ENCODE assay signal across 26 mouse cellular contexts in genomic region chr2:24733157-24733556, GRCm38 (mm10). TPM values are rescaled to one million over a fixed set of nuclear protein-coding genes. Genes with fewer than 3 reads are reported as not detected.
DNase-seq lines count a peak whose midpoint lies in the region; ATAC-seq and TF ChIP-seq lines count a peak whose summit lies in the region.
"Had no signal": no experiment of that assay in that cellular context is flagged by ENCODE, and none has a peak within 500 bp of the region (broad histone marks: within the 10 kb centered on the region; RNA-seq: fewer than 3 reads in every experiment).

No protein-coding gene starts in this region.

- no peak for TF ChIP-seq EP300 in stomach, postnatal 0 days (optimal IDR thresholded peaks at IDR 0.05)

- H3K27me3 ChIP-seq in intestine, embryonic 14.5 days (replicated peaks; ENCODE audit: control insufficient read depth, insufficient read depth, low read length), result no peaks in the 10 kb centered on the region
- H3K27me3 ChIP-seq in intestine, postnatal 0 days (replicated peaks; ENCODE audit: control insufficient read depth, insufficient read depth, low read length), result no peaks in the 10 kb centered on the region
- H3K27me3 ChIP-seq in stomach, postnatal 0 days (ENCODE audit: control insufficient read depth, insufficient read depth, low read length), result no peaks in the 10 kb centered on the region
- H3K27me3 ChIP-seq: embryonic facial prominence, embryonic 15.5 days; heart, embryonic 15.5 days; hindbrain, embryonic 15.5 days; intestine, embryonic 15.5 days had no signal

- no peak for TF ChIP-seq CTCF in intestine, postnatal 0 days (IDR thresholded peaks at IDR 0.05; ENCODE audit: low read depth)
- no peak for TF ChIP-seq CTCF in stomach, postnatal 0 days (IDR thresholded peaks at IDR 0.05; ENCODE audit: low read depth)

- no peaks in the 10 kb centered on the region for H3K9me3 ChIP-seq in intestine, embryonic 14.5 days (ENCODE audit: control insufficient read depth, low read length)
- no peaks in the 10 kb centered on the region for H3K9me3 ChIP-seq in intestine, postnatal 0 days (ENCODE audit: control insufficient read depth)
- no peaks in the 10 kb centered on the region for H3K9me3 ChIP-seq in stomach, postnatal 0 days (ENCODE audit: control insufficient read depth, low read length)
- H3K9me3 ChIP-seq: embryonic facial prominence, embryonic 15.5 days; forebrain, embryonic 10.5 days; heart, embryonic 10.5 days; heart, embryonic 15.5 days; hindbrain, embryonic 10.5 days; hindbrain, embryonic 15.5 days; intestine, embryonic 15.5 days had no signal

- no peaks in the 10 kb centered on the region for H3K36me3 ChIP-seq in intestine, embryonic 14.5 days (ENCODE audit: control insufficient read depth, insufficient read depth, low read length)
- H3K36me3 ChIP-seq in intestine, postnatal 0 days (ENCODE audit: control insufficient read depth, insufficient read depth), result no peaks in the 10 kb centered on the region
- no peaks in the 10 kb centered on the region for H3K36me3 ChIP-seq in stomach, postnatal 0 days (ENCODE audit: control insufficient read depth, insufficient read depth, low read length)
- H3K36me3 ChIP-seq: embryonic facial prominence, embryonic 15.5 days; forebrain, embryonic 10.5 days; heart, embryonic 10.5 days; heart, embryonic 15.5 days; intestine, embryonic 15.5 days had no signal

- whole genome bisulfite sequencing in intestine, embryonic 14.5 days, result 62% methylated on average over 4 of the region's 4 CpGs
- WGBS in intestine, postnatal 0 days, result 33% methylated on average over 4 of the region's 4 CpGs
- WGBS in stomach, postnatal 0 days, result 48% methylated on average over 4 of the region's 4 CpGs

- no peak overlapping the region for H3K9ac ChIP-seq in intestine, embryonic 14.5 days (ENCODE audit: low read length)
- H3K9ac ChIP-seq in intestine, postnatal 0 days (ENCODE audit: low read depth, low read length), result no peak overlapping the region
- no peak overlapping the region for H3K9ac ChIP-seq in stomach, postnatal 0 days (ENCODE audit: low read length)
- H3K9ac ChIP-seq: embryonic facial prominence, embryonic 15.5 days; heart, embryonic 15.5 days; hindbrain, embryonic 15.5 days; intestine, embryonic 15.5 days had no signal

- H3K4me2 ChIP-seq in intestine, embryonic 14.5 days (ENCODE audit: low read length), result no peak overlapping the region
- no peak overlapping the region for H3K4me2 ChIP-seq in intestine, postnatal 0 days (replicated peaks; ENCODE audit: low read depth)
- no peak overlapping the region for H3K4me2 ChIP-seq in stomach, postnatal 0 days (replicated peaks; ENCODE audit: low read depth)
- H3K4me2 ChIP-seq: embryonic facial prominence, embryonic 15.5 days; heart, embryonic 15.5 days; hindbrain, embryonic 15.5 days; intestine, embryonic 15.5 days had no signal

- no peaks in the 10 kb centered on the region for H3K4me1 ChIP-seq in intestine, embryonic 14.5 days (replicated peaks; ENCODE audit: control insufficient read depth, insufficient read depth, low read length)
- H3K4me1 ChIP-seq in intestine, postnatal 0 days (replicated peaks; ENCODE audit: control insufficient read depth, insufficient read depth, low read length), result no peaks in the 10 kb centered on the region
- H3K4me1 ChIP-seq in stomach, postnatal 0 days (replicated peaks; ENCODE audit: control insufficient read depth, insufficient read depth), result no peaks in the 10 kb centered on the region
- H3K4me1 ChIP-seq: embryonic facial prominence, embryonic 15.5 days; forebrain, embryonic 10.5 days; heart, embryonic 10.5 days; heart, embryonic 15.5 days; hindbrain, embryonic 10.5 days; hindbrain, embryonic 15.5 days; intestine, embryonic 15.5 days had no signal

- no peak overlapping the region for H3K27ac ChIP-seq in intestine, embryonic 14.5 days (ENCODE audit: low read depth)
- H3K27ac ChIP-seq in intestine, postnatal 0 days (ENCODE audit: low read depth, low read length), result no peak overlapping the region
- no peak overlapping the region for H3K27ac ChIP-seq in stomach, postnatal 0 days (replicated peaks)
- H3K27ac ChIP-seq: embryonic facial prominence, embryonic 15.5 days; forebrain, embryonic 10.5 days; gastrocnemius, adult 2 months; heart, embryonic 10.5 days; heart, embryonic 15.5 days; hindbrain, embryonic 10.5 days; hindbrain, embryonic 15.5 days; intestine, embryonic 15.5 days had no signal

- peak; percentile 32 for DNase-seq in intestine, embryonic 14.5 days (ENCODE audit: low spot score)
- peak; percentile 16 for DNase-seq in T-cell, adult 2 months (ENCODE audit: low spot score)
- DNase-seq in stomach, postnatal 0 days (ENCODE audit: low spot score), result no peak
- DNase-seq in embryo, embryonic 10.5 days (ENCODE audit: low spot score), result no peak
- DNase-seq: adrenal gland, adult 2 months; adrenal gland, postnatal 25 days; cerebellum, adult 18-20 months; cerebellum, adult 9-11 months; cerebellum, postnatal 36 days; gastrocnemius, adult 2 months; gastrocnemius, postnatal 25 days; heart, adult 18-20 months; heart, postnatal 14 days had no signal

- ATAC-seq in intestine, embryonic 14.5 days (replicated peaks; ENCODE audit: low FRiP score, low TSS enrichment, low read depth), result no peak
- ATAC-seq in intestine, postnatal 0 days, result no peak
- ATAC-seq in granulocyte monocyte progenitor cell, adult 5-6 weeks (replicated peaks; ENCODE audit: poor library complexity, severe bottlenecking), result peak; percentile 48
- peak; percentile 38; the same call in 1 of the 2 replicates for ATAC-seq in stomach, postnatal 0 days (ENCODE audit: low FRiP score, low TSS enrichment)
- no peak for ATAC-seq in monocyte, adult 5-6 weeks (replicated peaks; ENCODE audit: insufficient number of reproducible peaks, low FRiP score, low TSS enrichment, poor library complexity, severe bottlenecking)
- ATAC-seq: forebrain, embryonic 14.5 days; intestine, embryonic 15.5 days had no signal

- H3K4me3 ChIP-seq in intestine, embryonic 14.5 days (ENCODE audit: low read depth, low read length), result no peak overlapping the region
- no peak overlapping the region for H3K4me3 ChIP-seq in intestine, postnatal 0 days (ENCODE audit: low read depth, low read length)
- no peak overlapping the region for H3K4me3 ChIP-seq in stomach, postnatal 0 days (ENCODE audit: low read depth, low read length)
- H3K4me3 ChIP-seq: embryonic facial prominence, embryonic 15.5 days; erythroblast, embryonic 14.5 days; forebrain, embryonic 10.5 days; gastrocnemius, adult 2 months; heart, embryonic 10.5 days; heart, embryonic 15.5 days; hindbrain, embryonic 10.5 days; hindbrain, embryonic 15.5 days; intestine, embryonic 15.5 days had no signal

RNA-seq across cellular contexts. Expression of gene Cacna1b, which starts 29.8 kb away (rescaled TPM):
- polyA plus RNA-seq in intestine, embryonic 14.5 days (2014; fragmentation: Nextera tagmentation; extraction: Ambion mirVana), result 0.91 and 1.0 TPM in 2 replicates
- 0.37 and 0.47 TPM in 2 replicates for polyA plus RNA-seq in intestine, postnatal 0 days (2015; fragmentation: Nextera tagmentation; extraction: Ambion mirVana)
- total RNA-seq in granulocyte monocyte progenitor cell, adult 5-6 weeks (2014; fragmentation: Nextera tagmentation), result 0.58 and 3.2 TPM in 2 replicates
- 0.04 and 0.21 TPM in 2 replicates for total RNA-seq in granulocyte monocyte progenitor cell, adult 5-6 weeks (2017)
- polyA plus RNA-seq in stomach, postnatal 0 days (2015; fragmentation: Nextera tagmentation; extraction: Ambion mirVana), result 0.74 and 0.87 TPM in 2 replicates
- total RNA-seq in monocyte, adult 5-6 weeks (2017), result not detected in 3 replicates
- total RNA-seq: MEL had no signal

Comparison
In these comparisons a context has a peak if more than half of its experiments do, and no peak if none do; other contexts are left out.
1. ATAC-seq: peak in granulocyte monocyte progenitor cell, adult 5-6 weeks (single experiment) and stomach, postnatal 0 days (single experiment); none in intestine, embryonic 14.5 days (single experiment), intestine, postnatal 0 days (single experiment) and monocyte, adult 5-6 weeks (single experiment).
2. DNase-seq: peak in intestine, embryonic 14.5 days (single experiment) and T-cell, adult 2 months (single experiment); none in stomach, postnatal 0 days (single experiment) and embryo, embryonic 10.5 days (single experiment).